Mouse (Mus musculus) spleen, postnatal 0 days (tissue): ENCODE data around the gene Zfyve19. TPM values are rescaled to one million over a fixed set of nuclear protein-coding genes. Genes with fewer than 3 reads are reported as not detected.

Source experiments
- polyA plus RNA-seq: library from polyadenylated mRNA; unstranded; fragments of >200 nt; fragmentation: Nextera tagmentation; extraction: Ambion mirVana; gene quantifications from 2 replicates; pipeline ENCODE4 v1.2.1, GENCODE M21; 2015

Zfyve19 gene
- 21.1 and 21.7 TPM in 2 replicates for polyA plus RNA-seq

GRCm38 (mm10) chr2:119208344-119209175, at the start of gene Zfyve19, which contains the start of gene Dnajc17:
Zfyve19 (plus strand) TSS chr2:119208617.
Dnajc17 (minus strand) TSS chr2:119208795.

GRCm38 (mm10) chr2:119166901-119167865, 41.2 kb upstream of the Zfyve19 start, which contains the start of gene Gchfr:
Gchfr (plus strand) TSS chr2:119167773.

GRCm38 (mm10) chr2:119173991-119174651, 34.3 kb upstream of the Zfyve19 start, which contains the start of gene Gm14137:
Gm14137 (plus strand) TSS chr2:119174509.

GRCm38 (mm10) chr2:119229775-119230704, 21.6 kb downstream of the Zfyve19 start, which contains the start of gene Ppp1r14d:
Ppp1r14d (minus strand) TSS chr2:119229906.

GRCm38 (mm10) chr2:119237210-119237870, 28.9 kb downstream of the Zfyve19 start, which contains the start of gene Spint1:
Spint1 (plus strand) TSS chr2:119237362.

Other genes starting within 250 kb of the Zfyve19 start
- gene Ccdc32, start 179.2 kb upstream of the Zfyve19 start, polyA plus RNA-seq, result 20.5 and 21.1 TPM in 2 replicates
- gene Rpusd2, start 173.8 kb upstream of the Zfyve19 start, polyA plus RNA-seq, result 4.5 and 5.2 TPM in 2 replicates
- gene Knl1, start 161.5 kb upstream of the Zfyve19 start, polyA plus RNA-seq, result 91.5 and 108 TPM in 2 replicates
- 33.4 and 40.9 TPM in 2 replicates for gene Rad51, start 95.8 kb upstream of the Zfyve19 start, polyA plus RNA-seq
- gene Rmdn3, start 51.6 kb upstream of the Zfyve19 start, polyA plus RNA-seq, result 41.3 and 50.8 TPM in 2 replicates
- 5.2 and 5.7 TPM in 2 replicates for gene Gchfr, start 40.8 kb upstream of the Zfyve19 start, polyA plus RNA-seq
- 0.15 and 0.20 TPM in 2 replicates for gene Gm14137, start 34.1 kb upstream of the Zfyve19 start, polyA plus RNA-seq
- gene Dnajc17, start 178 bp downstream of the Zfyve19 start, polyA plus RNA-seq, result 11.6 and 11.7 TPM in 2 replicates
- not detected in 2 replicates for gene Ppp1r14d, start 21.3 kb downstream of the Zfyve19 start, polyA plus RNA-seq
- 0.93 and 1.2 TPM in 2 replicates for gene Spint1, start 28.7 kb downstream of the Zfyve19 start, polyA plus RNA-seq
- gene Rhov, start 62.7 kb downstream of the Zfyve19 start, polyA plus RNA-seq, result 0.46 and 0.77 TPM in 2 replicates
- 7.1 and 8.1 TPM in 2 replicates for gene Vps18, start 80.1 kb downstream of the Zfyve19 start, polyA plus RNA-seq
- gene Dll4, start 117.2 kb downstream of the Zfyve19 start, polyA plus RNA-seq, result 2.2 and 2.6 TPM in 2 replicates
- gene Chac1, start 142.6 kb downstream of the Zfyve19 start, polyA plus RNA-seq, result 0.81 and 1.2 TPM in 2 replicates